Mouse (Mus musculus): Measurements from ENCODE around the gene Paqr4. TPM values are rescaled to one million over a fixed set of nuclear protein-coding genes. Genes with fewer than 3 reads are reported as not detected.
A peak's percentile ranks its signal among the peaks of the same experiment; 100 is the strongest.

The Paqr4 gene
- polyA plus RNA-seq, 1 experiment from 2014 or later = 26.4 TPM

DNA sequence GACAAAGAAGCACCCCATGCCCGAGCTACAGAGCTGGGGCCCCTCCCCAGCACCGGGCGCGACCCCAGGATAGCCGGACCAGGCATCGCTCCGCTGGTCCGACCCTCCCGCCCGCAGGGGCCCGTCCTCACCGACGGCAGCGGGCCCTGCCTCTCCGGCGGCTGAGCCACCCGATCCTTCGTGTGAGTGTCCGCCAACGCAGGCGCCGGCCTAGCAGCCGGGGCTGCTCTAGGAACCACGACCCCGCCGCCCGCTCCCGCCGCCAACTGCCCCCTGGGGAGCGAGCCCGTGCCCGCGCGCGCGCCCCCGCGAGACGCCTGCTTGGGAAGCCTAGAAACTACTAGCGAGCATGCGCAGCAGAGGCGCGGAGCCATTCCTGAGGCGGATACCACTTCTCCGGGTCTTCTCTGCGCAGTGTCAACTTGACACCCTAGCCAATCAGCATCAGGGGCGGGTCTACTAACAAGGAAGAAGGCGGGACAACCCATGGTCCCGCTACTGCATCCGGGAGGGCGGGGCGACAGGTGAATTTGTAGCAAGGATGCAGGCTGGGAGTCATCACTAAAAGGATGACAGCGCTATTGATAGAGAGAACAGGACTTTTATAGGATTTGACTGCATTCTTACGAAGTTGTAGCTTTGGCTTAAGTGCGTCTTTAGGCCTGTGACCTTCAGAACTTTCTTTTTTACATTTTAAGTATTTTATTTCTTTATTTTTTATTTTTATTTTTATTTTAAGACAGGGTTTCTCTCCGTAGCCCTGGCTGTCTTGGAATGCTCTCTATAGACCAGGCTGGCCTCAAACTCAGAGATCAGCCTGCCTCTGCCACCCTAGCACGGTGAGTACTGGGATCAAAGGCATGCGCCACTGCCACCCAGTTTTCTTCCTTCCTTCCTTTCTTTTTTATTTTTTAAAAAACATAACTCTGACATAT is 30.9 kb upstream of the Paqr4 start, which contains the start of gene Flywch1:
TSS of gene Flywch1 (minus strand) at position 319 of the 935 bp plus-strand sequence.
- H3K9ac ChIP-seq = peak within 1 kb of the TSS; percentile 94
- WGBS = 3% methylated on average over 58 of the region's 58 CpGs
- peak within 1 kb of the TSS; percentile 64 for H3K4me2 ChIP-seq

GRCm38 (mm10) chr17:23770896-23771283 is 30.2 kb upstream of the Paqr4 start:
- Histone ChIP-seq H3K4me1 (peaks cover 19% of the 10 kb centered on the region), H3K4me2 (peak overlapping the region; percentile 64), H3K36me3 (replicated peaks) (peaks cover 14% of the 10 kb centered on the region), H3K9ac (peak overlapping the region; percentile 94), H3K9me3 (no peaks in the 10 kb centered on the region), H3K27ac (peak overlapping the region; percentile 88), H3K4me3 (replicated peaks) (peak overlapping the region; percentile 89), H3K27me3 (no peaks in the 10 kb centered on the region)
- WGBS = under 1% methylated on average over 19 of the region's 19 CpGs
- ATAC-seq (ENCODE audit: low FRiP score) = peak; percentile 34; the same call in 1 of the 2 replicates

More for the DNA sequence above, 30.9 kb upstream of the Paqr4 start, which contains the start of gene Flywch1:
- H3K9me3 ChIP-seq = no peaks in the 10 kb centered on the region
- peak; percentile 98 for ATAC-seq (ENCODE audit: low FRiP score)
- H3K36me3 ChIP-seq (replicated peaks) = peaks cover 14% of the 10 kb centered on the region
- peaks cover 19% of the 10 kb centered on the region for H3K4me1 ChIP-seq
- peak within 1 kb of the TSS; percentile 88 for H3K27ac ChIP-seq
- H3K4me3 ChIP-seq (replicated peaks) = peak within 1 kb of the TSS; percentile 89
- H3K27me3 ChIP-seq = no peaks in the 10 kb centered on the region

DNA sequence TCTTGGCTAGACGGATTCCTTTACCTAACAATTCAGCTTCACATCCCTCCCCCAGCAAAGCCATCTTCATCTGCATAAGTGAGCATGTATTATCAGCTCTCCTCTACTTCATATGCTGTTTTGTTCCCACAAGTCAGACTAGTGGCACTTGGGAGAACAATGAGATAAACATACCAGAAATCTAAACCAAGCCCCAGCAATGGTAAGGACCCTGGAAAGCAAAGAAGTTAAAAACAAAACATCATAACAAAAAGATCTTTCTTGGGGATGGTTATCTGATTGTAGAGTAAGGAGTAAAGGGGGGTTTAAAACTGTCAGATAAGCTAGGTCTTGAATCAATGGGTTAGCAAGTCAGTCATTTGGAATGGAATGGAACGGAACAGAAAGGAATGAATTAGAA is 29.8 kb upstream of the Paqr4 start:
- Histone ChIP-seq H3K27me3 (no peaks in the 10 kb centered on the region), H3K4me1 (peaks cover 19% of the 10 kb centered on the region), H3K9ac (peak overlapping the region; percentile 94), H3K4me2 (peak overlapping the region; percentile 64), H3K4me3 (replicated peaks) (peak overlapping the region; percentile 89), H3K27ac (peak overlapping the region; percentile 88), H3K9me3 (no peaks in the 10 kb centered on the region), H3K36me3 (replicated peaks) (peaks cover 14% of the 10 kb centered on the region)
- no peak for ATAC-seq (ENCODE audit: low FRiP score)
- 8% methylated on average over 2 of the region's 2 CpGs for whole genome bisulfite sequencing

DNA sequence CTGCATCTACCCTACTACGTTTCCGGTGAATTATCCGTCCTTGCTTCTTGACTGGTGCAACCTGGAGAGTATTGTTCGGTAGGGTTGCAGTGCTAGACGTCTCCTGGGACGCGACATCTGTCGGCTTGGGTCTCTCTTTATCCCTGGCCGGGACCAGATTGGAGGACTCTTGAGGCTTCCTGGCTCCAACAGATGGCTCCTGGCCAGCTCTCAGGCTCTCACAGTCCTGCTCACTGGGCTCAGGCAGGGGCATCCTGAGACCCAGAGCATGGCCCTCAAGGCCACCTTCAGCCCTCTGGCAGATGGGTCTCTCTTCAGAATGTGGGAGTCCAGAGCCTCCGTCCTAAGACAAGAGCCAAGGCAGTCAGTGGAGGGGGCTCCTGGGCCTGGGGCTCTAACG is 22.3 kb upstream of the Paqr4 start:
- ATAC-seq (ENCODE audit: low FRiP score) = no peak
- Histone ChIP-seq H3K36me3 (replicated peaks) (peaks cover 61% of the 10 kb centered on the region), H3K4me2 (no peak overlapping the region), H3K27ac (no peak overlapping the region), H3K9ac (no peak overlapping the region), H3K27me3 (no peaks in the 10 kb centered on the region), H3K9me3 (no peaks in the 10 kb centered on the region), H3K4me3 (replicated peaks) (no peak overlapping the region), H3K4me1 (peaks cover 3% of the 10 kb centered on the region; the same call in 1 of the 2 replicates)
- 93% methylated on average over 11 of the region's 11 CpGs for WGBS

GRCm38 (mm10) chr17:23761155-23761554 is 20.5 kb upstream of the Paqr4 start:
- Histone ChIP-seq H3K27me3 (no peaks in the 10 kb centered on the region), H3K9ac (no peak overlapping the region), H3K27ac (no peak overlapping the region), H3K4me2 (no peak overlapping the region), H3K4me1 (peaks cover 3% of the 10 kb centered on the region; the same call in 1 of the 2 replicates), H3K4me3 (replicated peaks) (no peak overlapping the region), H3K36me3 (replicated peaks) (peaks cover 76% of the 10 kb centered on the region), H3K9me3 (no peaks in the 10 kb centered on the region)
- 93% methylated on average over 3 of the region's 3 CpGs for WGBS
- ATAC-seq (ENCODE audit: low FRiP score) = no peak

DNA sequence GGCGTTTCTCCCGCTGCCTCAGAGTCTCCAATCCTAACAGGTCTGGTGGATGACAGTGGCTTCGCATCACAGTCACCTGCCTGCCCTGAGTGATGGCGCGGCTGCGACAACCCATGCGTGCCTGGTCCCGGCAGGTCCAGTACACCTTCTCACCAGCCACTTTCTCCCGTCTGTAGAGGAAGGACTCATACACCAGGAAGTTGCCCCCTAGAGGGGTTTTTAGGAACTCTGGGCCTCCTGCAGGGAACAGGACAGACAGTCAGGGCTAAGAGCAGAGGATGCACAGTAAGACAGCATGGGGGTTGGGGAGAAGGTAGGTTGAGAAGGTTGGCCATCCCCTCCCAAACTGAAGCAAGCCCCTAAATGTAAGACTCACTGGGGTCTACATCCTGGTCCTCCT is 19.6 kb upstream of the Paqr4 start:
- no peaks in the 10 kb centered on the region for H3K9me3 ChIP-seq
- no peak overlapping the region for H3K27ac ChIP-seq
- peaks cover 85% of the 10 kb centered on the region for H3K36me3 ChIP-seq (replicated peaks)
- 95% methylated on average over 9 of the region's 9 CpGs for WGBS
- H3K4me1 ChIP-seq = peaks cover 3% of the 10 kb centered on the region; the same call in 1 of the 2 replicates
- H3K9ac ChIP-seq = no peak overlapping the region
- no peak overlapping the region for H3K4me2 ChIP-seq
- no peaks in the 10 kb centered on the region for H3K27me3 ChIP-seq
- H3K4me3 ChIP-seq (replicated peaks) = no peak overlapping the region
- ATAC-seq (ENCODE audit: low FRiP score) = no peak

- ATAC-seq (ENCODE audit: low FRiP score) = no peak
- no peaks in the 10 kb centered on the region for H3K27me3 ChIP-seq
- peaks cover 93% of the 10 kb centered on the region for H3K36me3 ChIP-seq (replicated peaks)
- peaks cover 3% of the 10 kb centered on the region; the same call in 1 of the 2 replicates for H3K4me1 ChIP-seq
- no peak overlapping the region for H3K9ac ChIP-seq
- whole genome bisulfite sequencing = 83% methylated on average over 8 of the region's 8 CpGs
- no peak overlapping the region for H3K4me3 ChIP-seq (replicated peaks)
- no peak overlapping the region for H3K4me2 ChIP-seq
- no peaks in the 10 kb centered on the region for H3K9me3 ChIP-seq
- H3K27ac ChIP-seq = no peak overlapping the region
Measured at GRCm38 (mm10) chr17:23758801-23759200, 18.1 kb upstream of the Paqr4 start.

DNA sequence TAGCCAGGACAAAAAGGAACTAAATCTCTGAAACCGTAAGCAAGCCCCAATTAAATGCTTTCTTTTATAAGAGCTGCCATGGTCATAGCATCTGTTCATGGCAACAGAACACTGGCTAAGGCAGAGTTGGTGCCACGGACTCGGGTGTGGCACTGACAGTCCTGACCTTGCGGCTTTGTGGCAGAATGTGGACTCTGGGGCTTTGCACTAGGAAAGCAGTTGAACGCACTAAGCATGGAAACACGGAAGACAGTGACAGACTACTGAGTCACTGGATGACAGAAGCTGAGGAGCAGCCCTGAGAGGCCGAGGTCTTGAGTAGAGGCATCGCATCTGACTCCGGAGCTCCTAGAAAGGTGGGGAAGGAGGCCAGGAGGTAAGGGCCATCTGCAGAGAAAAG is 16.9 kb upstream of the Paqr4 start:
- H3K36me3 ChIP-seq (replicated peaks) = peaks cover 97% of the 10 kb centered on the region
- no peak overlapping the region for H3K4me3 ChIP-seq (replicated peaks)
- 96% methylated on average over 9 of the region's 9 CpGs for WGBS
- peaks cover 3% of the 10 kb centered on the region; the same call in 1 of the 2 replicates for H3K4me1 ChIP-seq
- H3K4me2 ChIP-seq = no peak overlapping the region
- H3K9me3 ChIP-seq = no peaks in the 10 kb centered on the region
- H3K9ac ChIP-seq = no peak overlapping the region
- H3K27me3 ChIP-seq = no peaks in the 10 kb centered on the region
- no peak overlapping the region for H3K27ac ChIP-seq
- no peak for ATAC-seq (ENCODE audit: low FRiP score)

- no peak for ATAC-seq (ENCODE audit: low FRiP score)
- H3K36me3 ChIP-seq (replicated peaks) = peaks cover 93% of the 10 kb centered on the region
- no peak overlapping the region for H3K4me3 ChIP-seq (replicated peaks)
- H3K27me3 ChIP-seq = no peaks in the 10 kb centered on the region
- H3K4me1 ChIP-seq = peaks cover 3% of the 10 kb centered on the region; the same call in 1 of the 2 replicates
- H3K9ac ChIP-seq = no peak overlapping the region
- no peaks in the 10 kb centered on the region for H3K9me3 ChIP-seq
- no peak overlapping the region for H3K27ac ChIP-seq
- no peak overlapping the region for H3K4me2 ChIP-seq
- 99% methylated on average over 13 of the region's 13 CpGs for WGBS
Measured at GRCm38 (mm10) chr17:23755689-23756088, 15.0 kb upstream of the Paqr4 start.

- Histone ChIP-seq H3K4me3 (replicated peaks) (no peak overlapping the region), H3K27me3 (peaks cover 42% of the 10 kb centered on the region), H3K36me3 (replicated peaks) (peaks cover 36% of the 10 kb centered on the region), H3K4me2 (no peak overlapping the region), H3K9me3 (no peaks in the 10 kb centered on the region), H3K9ac (no peak overlapping the region), H3K4me1 (peaks cover 18% of the 10 kb centered on the region), H3K27ac (no peak overlapping the region)
- no peak for ATAC-seq (ENCODE audit: low FRiP score)
- 85% methylated on average over 11 of the region's 11 CpGs for WGBS
Measured at GRCm38 (mm10) chr17:23749400-23750191, 8.9 kb upstream of the Paqr4 start.

- Histone ChIP-seq H3K9me3 (no peaks in the 10 kb centered on the region), H3K27ac (no peak overlapping the region), H3K4me2 (no peak overlapping the region), H3K27me3 (peaks cover 50% of the 10 kb centered on the region), H3K9ac (no peak overlapping the region), H3K4me1 (peaks cover 21% of the 10 kb centered on the region), H3K4me3 (replicated peaks) (no peak overlapping the region), H3K36me3 (replicated peaks) (peaks cover 28% of the 10 kb centered on the region)
- WGBS = 39% methylated on average over 10 of the region's 10 CpGs
- ATAC-seq (ENCODE audit: low FRiP score) = 0 out of 2 replicates have a peak, but pooled peaks have one; percentile 12
Measured at GRCm38 (mm10) chr17:23748631-23749391, 8.1 kb upstream of the Paqr4 start.
